Mouse (Mus musculus) intestine, embryonic 14.5 days (tissue): ENCODE data around the gene Palb2. TPM values are rescaled to one million over a fixed set of nuclear protein-coding genes. Genes with fewer than 3 reads are reported as not detected.
"Not testable (repeated sequence)": the region's sequence is repeated elsewhere in the genome, so short reads cannot be mapped to it uniquely, and the experiment has no call there.

Experiments used
- ATAC-seq: fragments of 200-750 bp; cut with Nextera tagmentation; replicated peaks from 2 replicates; pipeline ENCODE4 v1.8.0; 2017; ENCODE audit warnings: low read depth, moderate number of reproducible peaks, moderate TSS enrichment, moderate library complexity; ENCODE audit not compliant: low FRiP score, low TSS enrichment
- DNase-seq: peaks from one replicate; pipeline ENCODE4 v3.0.0-alpha.2; 2018; ENCODE audit warnings: low spot score
- H3K27ac ChIP-seq: fragments of 300-500 bp; sonication (generic); 2 replicates; pipeline ENCODE4 v1.5.1; 2014; ENCODE audit warnings: low read depth, mild to moderate bottlenecking, control low read depth
- H3K27me3 ChIP-seq: fragments of 300-500 bp; sonication (generic); replicated peaks from 2 replicates; pipeline ENCODE4 v1.6.1; 2014; ENCODE audit warnings: low read length, control low read depth; ENCODE audit not compliant: control insufficient read depth, insufficient read depth
- H3K36me3 ChIP-seq: fragments of 300-500 bp; sonication (generic); 2 replicates; pipeline ENCODE4 v1.6.1; 2014; ENCODE audit warnings: low read length, control low read depth; ENCODE audit not compliant: control insufficient read depth, insufficient read depth
- H3K4me1 ChIP-seq: fragments of 300-500 bp; sonication (generic); replicated peaks from 2 replicates; pipeline ENCODE4 v1.6.1; 2014; ENCODE audit warnings: low read length, control low read depth, mixed read lengths; ENCODE audit not compliant: control insufficient read depth, insufficient read depth
- H3K4me2 ChIP-seq: fragments of 300-500 bp; sonication (generic); 2 replicates; pipeline ENCODE4 v1.6.1; 2014; ENCODE audit warnings: low read length
- H3K4me3 ChIP-seq: fragments of 300-500 bp; sonication (generic); 2 replicates; pipeline ENCODE4 v1.5.1; 2014; ENCODE audit warnings: low read depth, low read length, control low read depth, mixed read lengths
- H3K9ac ChIP-seq: fragments of 300-500 bp; sonication (generic); 2 replicates; pipeline ENCODE4 v1.6.1; 2014; ENCODE audit warnings: mild to moderate bottlenecking, low read length
- H3K9me3 ChIP-seq: fragments of 300-500 bp; sonication (generic); 2 replicates; pipeline ENCODE4 v1.6.1; 2016; ENCODE audit warnings: low read length, control low read depth; ENCODE audit not compliant: control insufficient read depth
- WGBS: fragments of 180-500 bp; shearing (Covaris S2); extraction: QIAGEN DNeasy Blood & Tissue Kit; methylation state at CpG from one replicate; pipeline ENCODE4 v1.1.7; 2014; 5-methylcytosine and 5-hydroxymethylcytosine counted together
- polyA plus RNA-seq: library from polyadenylated mRNA; unstranded; fragments of >200 nt; fragmentation: Nextera tagmentation; extraction: Ambion mirVana; gene quantifications from 2 replicates; pipeline ENCODE4 v1.2.1, GENCODE M21; 2014

The Palb2 gene
- polyA plus RNA-seq, 1 experiment from 2014 or later = 16.7 TPM

DNA sequence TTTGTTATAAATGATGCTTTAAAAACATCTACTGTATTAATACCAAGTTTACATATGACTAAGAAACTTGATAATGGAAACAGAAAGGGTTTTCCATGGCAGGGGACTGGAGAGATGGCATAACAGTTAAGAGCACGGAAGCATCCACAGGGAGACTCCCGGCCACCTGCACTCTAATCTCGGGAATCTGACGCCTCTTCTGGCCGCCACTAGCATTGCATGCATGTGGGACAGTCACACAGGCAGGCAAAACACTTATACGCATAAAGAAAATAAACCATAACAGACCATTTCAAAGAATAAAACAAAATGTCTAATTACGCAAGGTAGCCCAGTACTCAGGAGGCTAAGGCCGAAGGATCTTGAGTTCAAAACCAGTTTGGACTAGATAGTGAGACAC, 7.1 kb downstream of the Palb2 start:
- H3K4me3 ChIP-seq = no peak overlapping the region
- DNase-seq (no peak), ATAC-seq (no peak)
- no peak overlapping the region for H3K4me2 ChIP-seq
- 83% methylated on average over 8 of the region's 8 CpGs for WGBS
- peaks cover 65% of the 10 kb centered on the region for H3K36me3 ChIP-seq
- H3K4me1 ChIP-seq = no peaks in the 10 kb centered on the region
- no peak overlapping the region for H3K27ac ChIP-seq
- H3K9me3 ChIP-seq = no peaks in the 10 kb centered on the region
- H3K27me3 ChIP-seq = no peaks in the 10 kb centered on the region
- no peak overlapping the region for H3K9ac ChIP-seq

DNA sequence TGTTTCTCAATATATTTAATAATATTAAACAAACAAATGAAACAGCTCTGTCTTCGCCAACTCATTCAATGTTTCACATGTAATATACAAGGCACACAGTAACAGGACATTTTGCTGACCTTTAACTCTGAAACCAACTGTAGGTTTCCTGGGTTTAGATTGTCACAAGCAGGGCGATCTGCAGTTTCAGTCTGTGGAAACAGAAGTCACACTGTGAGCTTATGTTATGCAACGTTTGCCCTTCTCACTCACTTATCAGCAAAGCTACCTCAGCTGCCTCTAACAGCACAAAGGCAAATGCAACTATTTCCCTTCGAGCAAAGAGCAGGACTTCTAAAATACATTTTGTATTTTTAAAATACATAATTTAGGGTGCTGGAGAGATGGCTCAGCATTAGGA, 9.3 kb downstream of the Palb2 start:
- DNase-seq = no peak
- peaks cover 62% of the 10 kb centered on the region for H3K36me3 ChIP-seq
- H3K4me1 ChIP-seq = no peaks in the 10 kb centered on the region
- no peak overlapping the region for H3K4me3 ChIP-seq
- no peak overlapping the region for H3K4me2 ChIP-seq
- no peaks in the 10 kb centered on the region for H3K27me3 ChIP-seq
- H3K27ac ChIP-seq = no peak overlapping the region
- no peak overlapping the region for H3K9ac ChIP-seq
- no peak for ATAC-seq
- H3K9me3 ChIP-seq = no peaks in the 10 kb centered on the region
- WGBS = 83% methylated on average over 4 of the region's 4 CpGs

DNA sequence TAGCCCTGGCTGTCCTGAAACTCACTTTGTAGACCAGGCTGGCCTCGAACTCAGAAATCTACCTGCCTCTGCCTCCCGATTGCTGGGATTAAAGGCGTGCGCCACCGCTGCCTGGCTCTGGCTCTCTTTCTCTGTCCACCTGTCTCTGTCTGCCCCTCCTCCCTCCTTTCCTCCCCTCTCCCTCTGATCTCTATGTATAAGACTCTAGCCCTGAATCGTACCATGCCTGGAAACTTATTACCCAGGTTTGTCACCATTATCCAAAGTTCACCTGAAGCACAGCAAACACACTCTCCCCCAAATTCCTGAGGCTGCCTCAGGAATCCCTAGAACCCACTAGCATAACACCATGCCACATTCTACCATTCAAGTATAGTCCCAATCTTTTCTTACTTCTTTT, 24.6 kb downstream of the Palb2 start:
- DNase-seq (no peak), ATAC-seq (no peak)
- no peaks in the 10 kb centered on the region for H3K9me3 ChIP-seq
- no peak overlapping the region for H3K4me2 ChIP-seq
- H3K9ac ChIP-seq = no peak overlapping the region
- H3K36me3 ChIP-seq = peaks cover 41% of the 10 kb centered on the region
- no peak overlapping the region for H3K4me3 ChIP-seq
- no peaks in the 10 kb centered on the region for H3K27me3 ChIP-seq
- 95% methylated on average over 6 of the region's 6 CpGs for WGBS
- H3K27ac ChIP-seq = no peak overlapping the region
- no peaks in the 10 kb centered on the region for H3K4me1 ChIP-seq

DNA sequence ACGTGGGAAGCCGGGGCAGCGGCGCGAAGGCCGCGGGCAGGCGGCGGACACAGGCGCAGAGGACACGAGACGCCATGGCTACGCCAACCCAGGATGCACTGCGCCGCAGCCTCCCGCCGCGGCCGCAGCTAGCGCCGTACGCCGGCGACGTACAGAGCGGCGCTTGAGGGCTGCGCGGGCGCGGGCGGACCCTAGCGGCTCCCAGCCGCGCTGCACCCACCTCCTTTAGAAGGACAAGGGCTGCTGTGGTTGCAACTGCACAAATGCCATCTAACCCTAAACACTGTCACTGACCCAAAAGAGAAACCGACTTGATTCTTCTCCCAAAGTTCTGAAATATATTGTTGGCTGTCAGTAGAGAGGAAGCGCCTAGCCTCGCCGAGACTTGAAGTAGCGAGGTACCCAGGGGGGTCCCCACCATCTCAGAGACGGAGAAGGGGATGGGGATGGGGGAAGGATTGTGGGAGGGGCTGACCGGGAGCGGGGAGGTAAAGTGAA, 31.0 kb downstream of the Palb2 start, which contains the start of gene Ndufab1:
Gene Ndufab1 (minus strand): TSS at position 140 of the 498 bp plus-strand sequence.
- peak within 1 kb of the TSS; percentile 75 for H3K4me3 ChIP-seq
- peaks cover 17% of the 10 kb centered on the region for H3K36me3 ChIP-seq
- peak; percentile 83 for DNase-seq
- peaks cover 7% of the 10 kb centered on the region; the same call in 1 of the 2 replicates for H3K4me1 ChIP-seq
- H3K27me3 ChIP-seq = no peaks in the 10 kb centered on the region
- peak within 1 kb of the TSS; percentile 22; the same call in 1 of the 2 replicates for H3K27ac ChIP-seq
- WGBS = under 1% methylated on average over 34 of the region's 43 CpGs
- peak within 1 kb of the TSS; percentile 93 for H3K4me2 ChIP-seq
- peak within 1 kb of the TSS; percentile 76 for H3K9ac ChIP-seq
- no peaks in the 10 kb centered on the region for H3K9me3 ChIP-seq
- peak; percentile 98 for ATAC-seq

DNA sequence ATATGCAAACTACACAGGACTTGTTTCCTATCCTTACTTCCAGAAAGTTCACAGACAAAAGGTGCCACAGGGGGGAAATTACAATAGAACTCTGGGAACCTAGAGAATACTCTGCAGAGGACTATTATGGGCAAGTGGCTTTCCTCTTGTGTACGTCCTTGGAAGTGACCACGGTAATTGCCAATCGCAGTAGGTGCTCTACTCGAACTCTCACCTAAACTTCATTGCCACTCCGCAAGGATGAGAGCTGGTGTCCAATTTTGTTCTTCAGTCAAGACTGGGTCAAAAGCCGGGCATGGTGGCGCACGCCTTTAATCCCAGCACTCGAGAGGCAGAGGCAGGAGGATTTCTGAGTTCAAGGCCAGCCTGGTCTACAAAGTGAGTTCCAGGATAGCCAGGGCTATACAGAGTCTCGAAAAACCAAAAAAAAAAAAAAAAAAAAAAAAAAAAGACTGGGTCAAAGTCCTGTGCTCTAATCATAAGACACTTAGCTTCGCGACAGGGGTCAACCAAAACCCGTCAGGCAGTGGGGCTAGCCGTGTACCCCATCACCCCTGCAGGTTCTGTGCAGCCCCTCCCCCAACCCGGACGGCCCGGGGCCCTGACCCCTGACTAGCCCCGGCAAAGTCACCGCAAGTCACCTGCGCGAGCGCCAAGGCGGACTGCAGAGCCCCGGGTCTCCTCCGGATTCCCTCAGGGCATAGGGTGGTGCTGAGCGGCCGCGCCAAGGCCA, 31.6 kb downstream of the Palb2 start:
- DNase-seq (peak; percentile 79), ATAC-seq (peak; percentile 80)
- not testable (repeated sequence) for H3K27me3 ChIP-seq, H3K9me3 ChIP-seq, H3K4me1 ChIP-seq
- peak overlapping the region; percentile 93 for H3K4me2 ChIP-seq
- peak overlapping the region; percentile 75 for H3K4me3 ChIP-seq
- peaks cover 23% of the 10 kb centered on the region for H3K36me3 ChIP-seq
- H3K9ac ChIP-seq = peak overlapping the region; percentile 76
- peak overlapping the region; percentile 22; the same call in 1 of the 2 replicates for H3K27ac ChIP-seq
- WGBS = 6% methylated on average over 25 of the region's 28 CpGs

DNA sequence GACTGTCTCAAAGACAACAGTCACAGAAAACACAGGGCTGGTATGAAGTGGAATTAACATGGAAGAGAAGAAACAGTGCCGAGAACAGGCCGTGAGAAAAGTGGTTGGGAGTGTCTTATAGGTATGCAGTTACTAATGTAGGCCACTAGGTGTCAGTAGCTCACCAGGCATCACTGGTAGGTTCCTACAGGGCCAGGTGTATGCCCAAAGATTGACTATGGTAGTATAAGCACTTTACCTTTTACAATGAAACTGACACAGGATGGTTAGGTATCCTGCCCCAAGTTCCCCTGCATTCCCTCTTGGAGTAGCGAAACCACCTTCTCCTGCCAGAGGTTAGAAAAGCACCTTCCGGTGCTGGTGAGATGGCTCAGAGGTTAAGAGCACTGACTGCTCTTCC, 33.6 kb downstream of the Palb2 start:
- DNase-seq (peak; percentile 60), ATAC-seq (no peak)
- Histone ChIP-seq H3K36me3 (peaks cover 43% of the 10 kb centered on the region), H3K4me3 (no peak overlapping the region), H3K27me3 (no peaks in the 10 kb centered on the region), H3K27ac (no peak overlapping the region), H3K4me1 (peaks cover 7% of the 10 kb centered on the region; the same call in 1 of the 2 replicates), H3K9me3 (no peaks in the 10 kb centered on the region), H3K9ac (no peak overlapping the region), H3K4me2 (no peak overlapping the region)
- WGBS = 58% methylated on average over 4 of the region's 4 CpGs

DNA sequence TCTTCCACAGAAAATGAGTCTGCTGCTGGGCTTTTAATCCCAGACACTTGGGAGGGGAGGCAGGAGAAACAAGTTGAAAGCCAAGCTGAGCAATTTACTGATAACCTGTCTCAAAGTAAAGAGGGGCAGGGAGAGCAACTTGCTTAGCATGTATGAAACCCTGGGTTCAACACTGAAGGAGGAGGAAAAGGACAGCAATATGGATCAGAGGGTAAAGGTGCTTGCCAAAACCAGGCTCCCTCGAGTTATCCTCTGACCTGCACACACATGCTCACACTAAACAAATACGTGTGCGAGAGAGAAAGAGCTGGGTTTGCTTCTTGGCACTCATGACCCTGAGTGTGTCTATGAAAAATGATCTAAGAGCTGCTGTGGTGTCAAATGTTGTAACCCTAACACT, 34.8 kb downstream of the Palb2 start:
- no peak overlapping the region for H3K4me2 ChIP-seq
- H3K27ac ChIP-seq = no peak overlapping the region
- 88% methylated on average over 3 of the region's 3 CpGs for WGBS
- H3K9me3 ChIP-seq = no peaks in the 10 kb centered on the region
- no peak for ATAC-seq
- no peak for DNase-seq
- peaks cover 53% of the 10 kb centered on the region for H3K36me3 ChIP-seq
- no peaks in the 10 kb centered on the region for H3K27me3 ChIP-seq
- no peak overlapping the region for H3K4me3 ChIP-seq
- H3K4me1 ChIP-seq = peaks cover 7% of the 10 kb centered on the region; the same call in 1 of the 2 replicates
- no peak overlapping the region for H3K9ac ChIP-seq

DNA sequence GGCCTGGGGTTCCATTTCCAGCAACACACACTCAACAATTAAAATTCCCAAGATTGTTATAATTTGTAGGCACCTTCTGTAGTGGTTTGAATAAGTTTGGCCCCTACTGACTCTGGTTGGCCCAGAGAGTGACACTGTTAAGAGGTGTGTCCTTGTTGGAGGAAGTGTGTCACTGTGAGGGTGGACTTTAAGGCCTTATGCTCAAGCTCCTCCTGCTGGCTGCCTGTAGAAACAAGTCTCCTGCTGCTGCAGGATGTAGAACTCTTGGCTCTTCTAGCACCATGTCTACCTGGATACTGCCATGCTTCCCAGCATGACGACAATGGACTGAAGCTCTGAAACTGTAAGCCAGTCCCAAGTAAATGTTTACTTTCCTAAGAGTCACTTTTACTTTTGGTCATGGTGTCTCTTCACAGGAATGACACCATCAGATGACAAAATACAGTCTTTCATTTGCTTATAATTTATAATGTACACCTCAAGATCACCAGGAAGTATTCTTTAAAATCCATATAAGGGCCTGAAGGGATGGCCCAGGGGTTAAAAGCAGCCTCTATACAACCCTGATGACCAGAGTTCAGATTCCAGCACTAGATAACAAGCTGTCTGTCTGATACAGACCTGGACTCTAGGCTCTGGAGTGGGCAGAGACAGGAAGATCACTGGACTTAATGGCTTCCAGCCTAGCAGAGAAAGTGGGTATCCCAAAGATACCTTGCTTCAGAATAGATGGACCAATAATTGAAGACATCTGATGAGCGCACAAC, 38.0 kb downstream of the Palb2 start:
- no peak for ATAC-seq
- 90% methylated on average over 2 of the region's 2 CpGs for WGBS
- Histone ChIP-seq H3K9me3 (no peaks in the 10 kb centered on the region), H3K4me2 (no peak overlapping the region), H3K4me1 (no peaks in the 10 kb centered on the region), H3K36me3 (peaks cover 82% of the 10 kb centered on the region), H3K27me3 (no peaks in the 10 kb centered on the region), H3K9ac (no peak overlapping the region), H3K4me3 (no peak overlapping the region), H3K27ac (no peak overlapping the region)
- no peak for DNase-seq
